Mouse (Mus musculus) layer of hippocampus, postnatal 25 days (tissue): Measurements from ENCODE around the gene Spib. TPM values are rescaled to one million over a fixed set of nuclear protein-coding genes. Genes with fewer than 3 reads are reported as not detected.

Source experiments
- DNase-seq, 2 experiments: peaks; one replicate each; pipeline ENCODE4 v3.0.0; 2022; ENCODE audit warnings: mixed read lengths in 2 of 2, low spot score in 1 of 2; ENCODE audit errors: extremely low spot score in 1 of 2
- total RNA-seq, 2 experiments: library from RNA; stranded (reverse); gene quantifications; 2 replicates each; pipeline ENCODE4 v1.2.3; 2021

The Spib gene
- total RNA-seq = under 1 TPM; 0.12 TPM

- DNase-seq = no peak
Observed at GRCm38 (mm10) chr7:44531946-44532732, at the start of gene Spib. TSS of gene Spib (minus strand) at chr7:44532071.

DNA sequence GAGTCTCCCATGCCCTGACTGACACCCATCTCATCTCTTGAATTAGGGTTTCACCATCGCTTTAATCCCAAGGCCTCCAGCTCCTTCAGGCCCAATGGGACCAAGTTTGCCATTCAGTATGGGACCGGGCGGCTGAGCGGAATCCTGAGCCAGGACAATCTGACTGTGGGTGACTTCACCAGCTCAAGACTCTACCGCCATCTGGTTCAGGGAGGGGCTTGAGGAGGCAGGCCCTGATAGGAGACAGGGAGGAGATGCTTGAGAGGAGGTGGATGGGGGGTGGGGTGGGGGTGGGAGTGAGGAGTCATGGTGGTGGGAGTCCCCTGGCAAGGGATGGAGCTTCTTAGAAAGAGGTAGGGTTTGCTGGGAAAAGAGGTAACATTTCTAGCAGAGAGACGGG, 49.8 kb upstream of the Spib start:
- no peak for DNase-seq

DNA sequence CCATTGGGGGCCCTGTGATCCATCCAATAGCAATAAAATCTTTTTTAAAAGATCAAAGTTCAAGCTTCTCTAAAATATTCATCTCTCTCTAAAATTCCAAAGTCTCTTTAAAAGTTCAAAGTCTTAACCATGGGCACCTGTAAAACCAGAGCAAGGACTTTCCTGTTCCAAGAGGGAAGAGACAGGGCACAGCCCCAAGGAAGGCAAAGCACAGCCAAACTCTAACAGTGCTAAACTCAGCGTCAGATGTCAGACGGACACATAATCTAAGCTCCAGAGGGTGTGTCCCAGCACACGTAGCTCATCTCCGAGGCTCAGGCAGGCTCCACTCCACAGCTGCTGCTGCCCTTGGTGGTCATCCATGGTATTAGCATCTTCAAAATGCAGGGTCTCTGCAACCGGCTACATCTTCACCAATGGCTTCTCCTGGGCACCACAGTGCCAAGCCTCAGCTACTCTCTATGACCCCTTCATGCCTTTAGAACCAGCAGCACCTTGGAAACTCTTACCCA, 44.5 kb upstream of the Spib start:
- no peak for DNase-seq

DNA sequence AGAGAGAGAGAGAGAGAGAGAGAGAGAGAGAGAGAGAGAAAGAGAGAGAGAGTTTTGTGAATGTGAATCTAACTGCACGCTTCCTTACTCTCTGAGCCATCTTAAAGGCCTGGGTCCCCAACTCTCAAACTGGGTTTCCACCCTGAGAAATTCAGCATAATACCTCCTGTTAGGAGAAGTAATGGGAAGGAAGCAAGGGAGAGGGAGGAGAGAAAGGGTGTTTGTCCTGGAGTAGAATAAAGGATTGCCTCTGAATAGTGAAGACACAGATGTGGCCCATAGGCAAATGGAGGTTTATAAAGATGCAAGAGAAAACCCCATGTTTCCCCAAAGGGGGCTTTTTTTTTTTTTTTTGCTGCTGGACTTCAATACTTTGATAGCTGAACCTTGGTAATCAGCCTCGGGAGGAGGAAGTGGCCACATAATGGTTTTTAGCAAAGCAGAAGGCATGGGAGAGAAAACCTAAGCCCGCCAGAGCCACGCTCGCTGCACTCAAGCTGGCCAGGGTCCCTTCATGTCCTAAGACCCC, 41.1 kb upstream of the Spib start:
- no peak for DNase-seq

DNA sequence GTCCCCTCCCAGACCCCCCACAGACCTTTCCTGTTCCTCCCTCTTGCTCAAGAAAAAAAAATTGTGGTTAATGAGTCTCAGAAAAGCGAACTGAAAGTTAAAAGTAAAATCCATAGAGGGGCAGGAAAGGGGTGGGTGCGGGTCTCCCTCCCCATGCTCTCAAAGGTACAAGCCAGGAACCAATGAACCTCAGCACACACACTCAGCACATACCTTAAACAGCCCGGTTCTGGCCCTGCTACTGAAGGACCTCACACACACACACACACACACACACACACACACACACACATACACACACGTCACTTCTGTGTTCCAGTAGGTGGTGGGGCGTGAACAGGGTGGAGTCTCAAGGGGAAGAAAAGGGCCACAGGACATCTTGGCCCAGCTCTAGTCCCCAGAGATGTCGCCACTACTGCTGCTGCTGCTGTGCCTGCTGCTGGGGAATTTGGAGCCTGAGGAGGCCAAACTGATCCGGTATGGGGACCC, 40.4 kb upstream of the Spib start, which contains the start of gene Napsa:
Gene Napsa, plus strand, starts transcription at position 168 of the 489 bp plus-strand sequence.
- no peak for DNase-seq

- no peak for DNase-seq
Observed at GRCm38 (mm10) chr7:44571811-44572210, 39.9 kb upstream of the Spib start.

DNA sequence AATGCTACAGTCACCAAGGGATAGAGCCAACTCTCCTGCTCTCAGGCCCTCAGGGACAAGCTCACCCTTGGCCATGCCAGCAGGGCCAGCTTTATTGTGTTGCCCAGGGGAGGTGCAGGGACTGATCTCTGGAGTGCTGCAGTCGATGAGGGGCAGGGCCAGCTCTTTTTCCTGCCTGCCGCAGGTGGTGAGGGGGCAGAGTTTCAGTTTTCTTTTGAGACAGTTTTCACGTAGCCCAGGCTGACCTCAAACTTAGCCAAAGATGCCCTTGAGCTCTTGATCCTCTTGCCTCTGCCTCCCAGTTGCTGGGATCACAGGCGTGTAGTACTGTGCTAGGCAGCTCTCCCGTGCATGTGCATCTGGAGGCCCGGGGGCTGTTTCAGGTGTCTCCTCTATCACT, 39.1 kb upstream of the Spib start:
- no peak for DNase-seq

- DNase-seq = no peak
Observed at GRCm38 (mm10) chr7:44568803-44569202, 36.9 kb upstream of the Spib start.

DNA sequence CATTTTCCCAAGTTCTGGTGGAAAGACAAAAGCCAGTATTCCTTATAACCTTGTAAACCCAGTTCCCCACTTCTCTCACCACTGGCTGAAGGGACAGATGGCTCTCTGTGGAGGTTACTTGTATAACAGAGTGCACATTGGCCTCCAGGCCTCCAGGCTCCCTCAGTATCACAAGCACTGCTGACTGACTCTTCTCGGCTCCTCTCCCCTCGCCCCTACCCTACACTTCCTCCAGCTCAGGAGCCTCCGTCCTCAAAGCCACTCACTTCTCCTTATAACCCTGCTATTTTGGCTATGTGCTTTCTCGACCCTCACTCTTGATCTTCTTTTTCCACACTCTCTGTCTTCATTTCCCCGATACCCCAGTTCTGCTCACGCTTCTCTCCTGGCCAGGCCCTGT, 33.5 kb upstream of the Spib start:
- DNase-seq = no peak

DNA sequence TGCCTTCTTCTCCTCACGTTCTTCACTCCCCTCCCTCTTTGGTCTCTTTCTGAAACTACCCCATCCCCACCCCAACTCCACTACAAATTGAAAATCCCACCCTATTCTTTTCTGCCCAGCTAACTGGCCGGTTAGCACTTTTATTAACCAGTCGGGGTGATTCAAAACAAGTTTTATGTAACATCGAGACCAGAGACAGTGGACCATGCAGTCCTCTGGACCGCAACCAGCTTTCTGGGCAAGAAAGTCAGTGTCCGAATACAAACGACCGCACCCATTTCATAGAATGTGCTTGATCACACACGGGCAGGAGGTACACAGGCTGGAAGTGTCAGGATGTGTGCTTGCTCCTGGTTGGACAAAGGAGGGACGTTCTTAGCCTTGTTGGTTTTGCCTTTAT, 32.6 kb upstream of the Spib start:
- DNase-seq = no peak

DNA sequence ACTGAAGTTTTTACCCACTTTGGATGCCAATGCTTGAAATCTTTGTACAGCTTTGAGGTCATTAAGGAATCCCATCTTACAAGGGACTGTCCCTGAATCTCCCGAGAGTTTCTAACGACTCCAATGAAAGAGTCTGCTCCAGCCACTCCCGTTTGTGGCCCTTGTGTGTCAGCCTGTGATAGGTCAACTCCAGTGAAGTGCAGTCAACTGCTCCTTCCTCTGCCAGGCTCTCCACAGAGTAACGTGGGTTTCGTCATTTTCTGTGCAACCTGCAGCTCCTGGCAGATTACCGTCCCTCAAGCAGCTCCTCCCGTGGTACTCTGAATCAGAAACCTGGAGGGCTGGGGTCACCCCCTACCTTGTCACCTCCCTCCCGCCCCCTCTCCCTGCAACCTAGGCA, 31.4 kb upstream of the Spib start:
- DNase-seq = no peak

DNA sequence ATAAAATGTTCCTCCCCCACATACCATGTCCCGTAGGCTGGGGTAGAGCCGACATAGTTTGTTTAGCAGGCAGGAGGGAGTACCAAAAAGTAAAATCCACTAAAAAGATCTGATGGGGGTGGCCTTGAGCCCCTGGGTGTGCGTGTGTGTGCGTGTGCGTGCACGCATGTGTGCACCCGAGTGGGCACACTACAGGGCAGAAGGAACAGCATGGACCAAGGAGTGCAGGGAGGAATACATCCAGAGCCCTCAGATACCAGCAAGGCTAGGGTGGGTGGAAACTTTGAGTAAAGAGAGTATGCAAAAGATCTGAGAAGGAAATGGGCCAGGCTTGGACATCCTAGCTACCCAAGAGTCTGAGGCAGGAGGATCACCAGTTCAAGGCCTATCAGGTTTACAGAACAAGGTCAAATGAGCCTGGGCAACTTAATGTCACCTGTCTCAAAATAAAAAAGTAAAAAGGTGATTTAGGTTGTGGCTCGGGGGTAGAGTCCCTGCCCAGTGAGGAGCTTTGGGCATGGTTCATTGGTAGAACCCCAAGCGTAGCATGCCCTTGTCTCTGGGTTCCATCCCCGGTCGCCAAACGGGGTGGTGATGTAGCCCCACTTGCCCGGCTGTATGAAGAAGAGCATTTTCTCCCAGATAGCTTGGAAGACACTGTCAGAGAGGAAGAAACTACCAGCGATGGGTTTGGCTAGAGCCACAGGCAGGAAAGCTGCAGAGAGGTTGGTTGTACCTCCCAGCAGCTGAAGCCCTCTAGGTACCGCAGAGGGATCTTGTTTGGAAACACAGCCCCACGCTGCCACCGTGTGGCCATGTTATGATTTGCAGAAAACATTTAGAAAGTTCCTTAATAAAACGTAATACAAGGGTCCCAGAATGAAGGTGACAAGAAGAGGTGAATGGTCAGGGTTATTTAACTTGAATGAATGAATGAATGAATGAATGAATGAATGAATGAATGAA, 28.8 kb upstream of the Spib start:
- peak; percentile 66 to 90 for DNase-seq

GRCm38 (mm10) chr7:44557629-44558028, 25.8 kb upstream of the Spib start:
- no peak for DNase-seq

DNA sequence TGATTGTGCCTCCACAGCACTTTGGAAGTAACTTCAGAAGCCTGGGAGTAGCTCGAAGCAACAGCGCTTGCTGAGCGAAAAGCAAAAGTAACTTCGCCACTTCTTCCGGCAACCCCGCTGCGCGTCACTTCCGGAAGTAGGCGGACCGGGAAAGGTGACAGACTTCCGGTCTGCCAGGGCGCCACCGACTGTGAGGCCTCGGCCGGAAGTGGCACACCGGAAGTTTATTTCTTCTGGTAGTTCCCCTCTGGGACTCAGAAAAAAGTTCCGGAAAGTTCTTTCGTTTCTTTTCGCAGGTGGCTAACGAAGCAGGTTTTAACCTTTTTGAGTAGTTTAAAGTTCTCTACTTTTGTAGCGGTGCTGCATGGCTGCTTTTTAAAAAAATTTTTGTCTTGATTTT, 22.0 kb upstream of the Spib start, which contains the start of gene Nr1h2:
Gene Nr1h2, minus strand, starts transcription at position 126 of the 400 bp plus-strand sequence.
- DNase-seq = peak; percentile 89

DNA sequence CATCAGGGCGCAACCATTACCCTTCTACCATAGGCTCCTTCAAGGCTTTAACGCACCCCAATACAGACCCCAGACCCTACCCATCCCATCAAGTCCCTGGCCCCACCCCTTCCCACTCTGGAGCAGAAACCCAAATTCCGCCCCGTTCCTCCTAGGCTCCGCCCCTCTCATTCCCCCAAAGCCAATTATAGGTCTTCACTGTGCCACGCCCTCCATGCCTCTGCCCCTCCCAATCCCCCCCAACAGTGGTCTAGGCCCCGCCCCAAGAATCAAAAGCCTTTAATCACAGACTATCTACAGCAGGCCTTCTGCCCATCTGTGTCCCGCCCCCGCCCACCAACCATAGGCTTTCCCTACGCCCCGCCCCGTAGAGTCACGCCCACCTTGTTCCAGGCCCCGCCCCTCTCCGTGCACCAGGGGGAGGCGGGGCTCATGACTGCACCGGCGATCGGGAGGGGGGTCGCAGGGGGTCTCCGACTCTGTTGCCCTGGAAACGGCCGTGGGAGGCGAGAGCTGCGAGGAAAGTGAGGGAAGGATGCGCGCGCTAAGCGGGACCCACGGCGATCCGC, 21.4 kb upstream of the Spib start:
- peak in 1 of 2 experiments; percentile 44 for DNase-seq

DNA sequence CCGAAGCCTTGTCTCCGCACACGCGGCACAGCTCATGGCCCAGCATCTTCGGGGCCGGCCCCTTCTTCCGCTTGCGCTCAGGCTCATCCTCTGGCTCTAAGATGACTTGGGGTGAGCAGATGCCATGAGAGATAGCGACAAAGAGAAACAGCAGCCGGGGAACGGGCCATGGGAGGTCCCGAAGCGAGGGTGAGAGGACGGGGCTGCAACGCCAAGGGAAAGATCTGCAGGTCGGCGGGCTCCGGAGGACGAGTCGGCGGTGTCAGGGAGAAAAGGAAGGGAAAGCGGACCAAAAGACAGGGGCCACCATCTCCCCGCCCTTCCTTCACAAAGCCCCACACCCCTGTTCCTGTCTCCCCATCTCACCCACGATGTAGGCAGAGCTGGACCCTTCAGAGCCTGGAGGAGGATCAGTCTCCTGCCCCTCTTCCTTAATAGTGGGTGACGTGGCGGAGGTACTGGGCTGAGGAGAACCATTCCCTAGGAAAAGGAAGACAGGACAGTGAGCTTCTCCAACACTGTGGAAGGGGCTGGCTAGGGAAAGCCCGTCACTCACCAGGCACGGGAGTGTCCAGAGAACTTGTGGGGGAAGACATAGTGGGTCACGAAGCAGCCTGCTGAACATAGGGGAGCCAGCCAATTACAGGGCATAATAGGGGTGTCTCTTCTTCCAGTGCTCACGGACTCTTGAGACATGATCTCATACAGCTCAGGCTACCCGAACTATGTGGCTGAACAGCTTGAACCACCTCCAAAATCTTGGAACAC, 20.5 kb upstream of the Spib start:
- DNase-seq = no peak

- no peak for DNase-seq
Observed at GRCm38 (mm10) chr7:44551731-44552130, 19.9 kb upstream of the Spib start.

GRCm38 (mm10) chr7:44551301-44551700, 19.4 kb upstream of the Spib start:
- DNase-seq = no peak

DNA sequence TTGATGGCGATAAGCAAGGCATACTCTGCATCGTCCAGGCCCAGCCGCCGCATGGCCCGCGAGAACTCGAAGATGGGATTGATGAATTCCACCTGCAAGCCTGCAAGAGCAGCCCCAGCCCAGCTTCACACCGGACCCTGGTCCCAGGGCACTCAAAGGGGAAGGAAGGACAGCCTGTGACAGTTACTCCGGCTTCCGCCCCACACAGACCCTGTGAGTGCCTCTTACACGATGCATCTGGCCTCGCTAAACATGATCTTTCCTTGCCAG, 18.5 kb upstream of the Spib start:
- no peak for DNase-seq
